In the genomic region with DNA sequence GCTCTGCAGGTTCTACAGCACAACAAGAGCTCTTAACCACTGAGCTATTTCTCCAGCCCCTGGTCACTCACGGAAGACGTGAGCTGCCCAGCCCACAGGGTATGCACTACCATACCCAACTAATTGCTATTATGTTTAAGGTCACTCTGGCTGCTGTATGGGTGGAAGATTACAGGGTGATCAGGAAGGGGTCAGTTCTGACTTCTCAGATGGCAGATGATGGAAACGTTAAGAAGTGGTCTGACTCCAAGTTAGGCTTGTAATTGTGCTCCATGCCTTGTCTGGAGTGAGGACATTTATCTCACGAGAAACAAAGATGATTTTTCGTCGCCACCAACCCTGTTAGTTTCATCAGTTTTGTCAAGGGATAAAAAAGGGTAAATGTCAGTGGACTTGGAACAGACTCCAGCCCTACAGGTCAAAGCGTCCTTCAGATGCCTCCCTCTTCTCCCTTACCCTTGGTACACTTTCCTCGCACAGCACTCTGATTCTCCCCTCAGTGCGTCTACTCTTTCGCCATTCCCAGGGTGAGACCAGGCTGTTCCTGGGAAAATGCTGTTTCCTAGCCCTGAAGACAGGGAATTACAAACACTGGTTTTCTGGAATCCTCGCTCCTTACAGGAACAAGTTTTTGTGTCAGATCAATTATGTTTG, we compare ENCODE assay signal across 7 mouse cellular contexts. TPM values are rescaled to one million over a fixed set of nuclear protein-coding genes. Genes with fewer than 3 reads are reported as not detected.
DNase-seq lines count a peak whose midpoint lies in the region; ATAC-seq and TF ChIP-seq lines count a peak whose summit lies in the region.

No protein-coding gene starts in this region.

- peak overlapping the region; percentile 88 for H3K4me3 ChIP-seq in lung, embryonic 15.5 days
- H3K4me3 ChIP-seq in embryonic facial prominence, embryonic 12.5 days, result peak overlapping the region; percentile 63
- H3K4me3 ChIP-seq in myocyte, result peak overlapping the region; percentile 29

- no peak for TF ChIP-seq POLR2A in myocyte (IDR thresholded peaks at IDR 0.05; ENCODE audit: insufficient read length, low read depth)

- H3K79me2 ChIP-seq in myocyte (ENCODE audit: control insufficient read depth, insufficient read depth), result no peaks in the 10 kb centered on the region

- no peak for ATAC-seq in lung, embryonic 15.5 days (ENCODE audit: borderline replicate concordance, extremely low read depth, low FRiP score, low TSS enrichment)
- no peak for ATAC-seq in embryonic facial prominence, embryonic 12.5 days (ENCODE audit: insufficient number of reproducible peaks, insufficient read depth, low FRiP score, low TSS enrichment)

- no peaks in the 10 kb centered on the region for H3K9me3 ChIP-seq in lung, embryonic 15.5 days
- no peaks in the 10 kb centered on the region for H3K9me3 ChIP-seq in embryonic facial prominence, embryonic 12.5 days

- peak overlapping the region; percentile 33 for H3ac ChIP-seq in myocyte (ENCODE audit: control insufficient read depth, insufficient read length)

- H3K4me1 ChIP-seq in lung, embryonic 15.5 days, result peaks cover 14% of the 10 kb centered on the region
- peaks cover 11% of the 10 kb centered on the region for H3K4me1 ChIP-seq in embryonic facial prominence, embryonic 12.5 days

- peak overlapping the region; percentile 79 for H3K4me2 ChIP-seq in lung, embryonic 15.5 days
- peak overlapping the region; percentile 60 for H3K4me2 ChIP-seq in embryonic facial prominence, embryonic 12.5 days (replicated peaks)
- H3K4me2 ChIP-seq in myocyte (ENCODE audit: low read depth), result peak overlapping the region; percentile 99

- DNase-seq in lung, postnatal 10 days, result no peak
- DNase-seq in hindlimb bud, embryonic 11.5 days (ENCODE audit: extremely low spot score, low read depth, low spot score), result peak; percentile 22
- no peak for DNase-seq in thymus, adult 18-20 months
- DNase-seq in right cerebral cortex, adult 18-20 months, result no peak

- no peaks in the 10 kb centered on the region for H3K27me3 ChIP-seq in lung, embryonic 15.5 days
- no peaks in the 10 kb centered on the region for H3K27me3 ChIP-seq in embryonic facial prominence, embryonic 12.5 days
- H3K27me3 ChIP-seq in myocyte (ENCODE audit: control insufficient read depth, insufficient read depth, insufficient read length), result no peaks in the 10 kb centered on the region

- 15% methylated on average over 11 of the region's 11 CpGs for WGBS in lung, embryonic 15.5 days
- 7% methylated on average over 11 of the region's 11 CpGs for WGBS in embryonic facial prominence, embryonic 12.5 days

- peaks cover 13% of the 10 kb centered on the region for H3K36me3 ChIP-seq in lung, embryonic 15.5 days
- peaks cover 5% of the 10 kb centered on the region; the same call in 1 of the 2 replicates for H3K36me3 ChIP-seq in embryonic facial prominence, embryonic 12.5 days
- no peaks in the 10 kb centered on the region for H3K36me3 ChIP-seq in myocyte (ENCODE audit: control insufficient read depth, insufficient read depth)

- no peak overlapping the region for H3K27ac ChIP-seq in lung, embryonic 15.5 days
- peak overlapping the region; percentile 60; the same call in 1 of the 2 replicates for H3K27ac ChIP-seq in embryonic facial prominence, embryonic 12.5 days

- peak overlapping the region; percentile 82 for H3K9ac ChIP-seq in lung, embryonic 15.5 days
- no peak overlapping the region for H3K9ac ChIP-seq in embryonic facial prominence, embryonic 12.5 days

TF ChIP-seq in myocyte, 11 proteins besides CTCF, POLR2A, EP300 and RAD21:
- TF ChIP-seq MYOD1 (IDR thresholded peaks at IDR 0.05; ENCODE audit: control insufficient read depth in 1 of 3, insufficient read length in 2 of 3, low read depth in 2 of 3) (no peak), SRF (IDR thresholded peaks at IDR 0.05; ENCODE audit: control insufficient read depth, insufficient read length, low read depth) (no peak), CEBPB (IDR thresholded peaks at IDR 0.05; ENCODE audit: insufficient read depth, poor library complexity, severe bottlenecking) (no peak), E2F4 (IDR thresholded peaks at IDR 0.05; ENCODE audit: insufficient read depth) (no peak), TCF3 (IDR thresholded peaks at IDR 0.05; ENCODE audit: insufficient read length, low read depth) (no peak), TCF12 (IDR thresholded peaks at IDR 0.05; ENCODE audit: insufficient read depth, poor library complexity, severe bottlenecking) (no peak), MAX (IDR thresholded peaks at IDR 0.05; ENCODE audit: low read depth) (no peak), USF1 (IDR thresholded peaks at IDR 0.05; ENCODE audit: low read depth) (no peak), MYOG (IDR thresholded peaks at IDR 0.05; ENCODE audit: control insufficient read depth in 1 of 3, insufficient read depth in 1 of 3, insufficient read length in 2 of 3, low read depth in 2 of 3) (no peak), POLR2AphosphoS2 (IDR thresholded peaks at IDR 0.05; ENCODE audit: insufficient read length, low read depth) (no peak), REST (IDR thresholded peaks at IDR 0.05; ENCODE audit: insufficient read depth, insufficient read length) (no peak)
TF ChIP-seq in myocyte: peak in this region for 0.

RNA-seq across cellular contexts. Expression of gene Blvra, which starts 0.6 kb away (rescaled TPM):
- polyA plus RNA-seq in lung, embryonic 15.5 days (2015; fragmentation: Nextera tagmentation; extraction: Ambion mirVana), result 52.9 and 54.2 TPM in 2 replicates
- 42.0 and 44.0 TPM in 2 replicates for polyA plus RNA-seq in embryonic facial prominence, embryonic 12.5 days (2016; fragmentation: Nextera tagmentation; extraction: Ambion mirVana)
- polyA plus RNA-seq in myocyte (2012; fragmentation: generic; extraction: Trizol), result 17.3 TPM

Comparison
In these comparisons a context has a peak if more than half of its experiments do, and no peak if none do; other contexts are left out.
1. H3K4me3 ChIP-seq: peak in every context shown above with its lines; median percentile 88 in lung, embryonic 15.5 days; 63 in embryonic facial prominence, embryonic 12.5 days; 29 in myocyte.